Mouse (Mus musculus) cerebellum, adult 18-20 months (tissue): ENCODE measurements at regions not wholly inside any gene's neighbourhood (a gene's known extent, or its start where the extent isn't known, plus 50 kb on each side); places are given as distances from the start of the nearest gene placed in this dataset.

ENCODE experiments used
- DNase-seq, 2 experiments: peaks; one replicate each; pipeline ENCODE4 v3.0.0; 2021

DNA sequence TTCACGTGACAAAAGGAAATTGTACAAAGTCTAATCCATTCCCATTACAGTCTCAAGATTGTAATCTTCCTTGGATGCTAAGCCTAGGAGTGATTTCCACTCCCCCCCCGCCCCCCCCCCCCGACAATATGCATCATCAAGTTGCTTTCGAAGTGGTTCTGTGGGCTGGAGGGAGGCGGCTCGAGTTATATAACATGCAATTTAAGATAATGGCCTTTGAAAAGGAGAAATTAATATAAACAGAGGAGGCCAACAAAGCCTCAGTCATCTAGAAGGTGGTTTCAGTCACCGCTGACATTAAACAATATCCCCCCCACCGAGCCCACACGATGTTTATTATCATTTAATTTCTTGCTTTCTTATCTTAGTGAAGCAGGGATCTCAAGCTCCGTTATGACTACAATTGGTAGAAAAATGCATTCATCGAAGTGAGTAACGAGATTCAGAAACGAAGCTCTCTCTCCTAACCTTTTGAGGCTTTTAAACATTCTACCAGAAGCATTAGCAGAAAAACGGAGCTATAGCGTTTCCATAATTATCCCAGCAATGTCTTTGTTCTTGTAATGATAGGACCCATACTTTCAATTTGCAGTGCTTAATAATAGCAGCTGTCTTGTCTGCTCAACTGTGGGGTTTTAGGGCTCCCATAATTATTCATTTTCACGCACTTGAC, 339.1 kb downstream of the Btg1 start:
- peak in 1 of 2 experiments; percentile 40 for DNase-seq

DNA sequence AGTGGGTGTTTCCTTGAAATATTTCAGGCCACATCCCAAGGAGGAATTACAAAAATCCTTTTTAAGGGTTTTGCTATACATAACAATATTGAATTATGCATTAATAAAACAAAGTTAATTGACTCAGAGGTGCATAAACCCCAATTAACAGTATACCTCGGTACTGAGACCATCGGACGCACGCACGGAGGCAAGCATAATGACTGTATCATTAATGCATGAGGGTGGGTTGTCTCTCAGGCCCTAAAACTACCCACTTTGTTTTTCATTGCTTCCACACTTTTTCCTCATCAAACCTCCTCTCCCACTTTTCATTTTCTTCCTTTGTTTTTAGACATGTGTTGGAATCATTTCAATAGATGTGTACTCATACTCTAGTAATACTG, 339.6 kb downstream of the Btg1 start:
- no peak for DNase-seq

DNA sequence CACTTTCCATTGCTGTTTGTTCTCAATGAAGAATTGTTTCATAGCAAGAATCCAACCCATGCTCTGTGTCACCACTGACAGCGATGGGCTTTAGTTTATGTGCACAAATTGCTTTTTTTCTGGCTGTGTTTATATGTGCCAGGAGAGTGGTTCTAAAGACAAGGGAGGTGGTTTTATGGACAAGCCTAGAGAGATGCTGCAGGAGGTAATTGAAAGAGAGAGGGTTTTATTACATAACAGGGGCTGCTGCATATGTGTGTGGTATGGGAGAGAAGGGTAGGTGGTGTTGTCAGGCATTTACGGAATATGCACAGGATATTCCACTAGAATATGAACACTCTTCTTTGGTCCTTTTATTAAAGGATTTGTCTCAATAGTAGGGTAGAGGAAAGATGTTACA, 340.2 kb downstream of the Btg1 start:
- no peak for DNase-seq

DNA sequence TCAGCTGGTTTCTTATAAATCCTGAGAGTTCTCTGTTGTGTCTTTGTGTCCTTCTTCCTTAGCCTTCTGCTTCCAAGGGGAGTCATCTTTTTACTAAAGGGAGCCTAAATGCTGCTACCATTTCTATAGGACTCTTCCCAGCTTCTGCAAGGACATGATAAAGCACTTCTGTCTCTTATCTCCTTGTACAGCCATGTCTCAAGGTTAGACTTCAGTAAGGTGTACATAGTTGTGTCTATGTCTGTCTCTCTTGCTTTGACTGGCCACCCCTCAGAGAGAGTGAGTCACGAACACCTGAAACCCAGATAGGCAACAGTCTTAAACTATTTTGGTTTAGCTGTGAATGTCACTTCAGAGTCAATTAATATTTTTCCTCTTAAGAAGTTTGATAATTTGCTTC, 353.0 kb downstream of the Btg1 start:
- no peak for DNase-seq

DNA sequence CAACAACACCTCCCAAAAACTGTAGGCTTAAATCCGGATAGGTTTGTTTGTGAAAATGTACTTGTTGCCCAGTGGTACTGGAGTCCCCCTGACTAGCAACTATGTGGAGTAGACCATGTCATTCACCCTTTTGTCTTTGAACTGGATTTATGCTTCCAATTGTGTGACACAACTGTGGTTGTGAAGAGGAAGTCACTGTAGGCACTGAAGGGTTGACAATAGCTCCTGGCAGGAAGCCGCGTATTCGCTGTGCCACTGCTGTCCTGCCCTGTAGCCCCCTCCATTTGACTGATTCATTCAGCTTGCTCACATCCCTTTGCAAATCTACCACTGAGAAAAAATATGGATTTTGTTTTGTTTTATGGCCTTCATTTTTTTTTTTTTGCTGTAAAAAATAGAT, 353.9 kb downstream of the Btg1 start:
- DNase-seq = no peak

DNA sequence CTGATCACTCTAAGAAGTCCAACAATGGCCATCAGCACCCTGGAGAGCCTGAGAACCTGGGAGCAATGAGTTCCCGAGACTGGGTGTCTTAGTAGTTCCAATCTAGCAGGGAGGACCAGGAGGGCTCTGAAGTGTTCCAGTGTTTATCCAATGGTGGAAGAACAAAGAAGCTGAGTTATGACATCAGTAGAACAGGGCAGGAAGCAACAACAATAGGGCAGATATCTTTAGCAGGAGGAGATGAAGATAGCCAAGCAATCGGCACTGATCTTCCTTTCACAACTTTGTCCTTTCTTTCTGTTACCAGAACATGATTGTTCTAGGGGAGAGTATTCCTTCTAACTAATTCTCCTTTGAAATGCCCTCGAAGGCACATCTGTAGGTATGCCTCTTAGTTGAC, 355.0 kb downstream of the Btg1 start:
- DNase-seq = no peak

DNA sequence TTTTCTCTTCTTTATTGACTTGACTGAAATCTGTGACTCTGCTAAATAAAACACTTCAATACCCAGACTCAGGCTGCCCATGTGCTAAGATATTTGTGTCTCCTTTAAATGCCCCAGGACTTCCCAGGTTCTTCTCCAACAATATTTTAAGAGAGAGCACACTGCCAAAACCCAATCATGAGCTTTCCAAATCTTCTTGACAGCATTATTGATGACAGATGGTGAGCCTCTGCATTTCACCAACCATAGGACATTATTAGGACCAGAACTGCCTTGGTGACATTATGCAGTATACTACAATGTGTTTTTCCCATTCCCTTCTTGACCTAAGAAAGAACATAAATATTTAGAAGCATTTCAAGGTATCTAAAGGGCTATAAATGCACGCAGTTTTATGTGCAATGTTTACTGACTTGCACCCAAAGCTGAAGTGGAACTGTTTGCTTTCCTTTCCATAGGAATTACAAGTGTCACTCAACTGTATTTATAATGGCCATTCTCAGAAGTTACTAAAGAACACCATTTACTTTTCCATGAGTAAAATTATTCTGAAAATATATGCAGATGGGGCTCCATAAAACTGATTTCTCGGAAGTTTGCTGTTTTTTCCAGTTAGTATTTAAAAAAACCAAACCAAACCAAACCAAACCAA, 357.6 kb downstream of the Btg1 start:
- peak; percentile 22 to 24 for DNase-seq

DNA sequence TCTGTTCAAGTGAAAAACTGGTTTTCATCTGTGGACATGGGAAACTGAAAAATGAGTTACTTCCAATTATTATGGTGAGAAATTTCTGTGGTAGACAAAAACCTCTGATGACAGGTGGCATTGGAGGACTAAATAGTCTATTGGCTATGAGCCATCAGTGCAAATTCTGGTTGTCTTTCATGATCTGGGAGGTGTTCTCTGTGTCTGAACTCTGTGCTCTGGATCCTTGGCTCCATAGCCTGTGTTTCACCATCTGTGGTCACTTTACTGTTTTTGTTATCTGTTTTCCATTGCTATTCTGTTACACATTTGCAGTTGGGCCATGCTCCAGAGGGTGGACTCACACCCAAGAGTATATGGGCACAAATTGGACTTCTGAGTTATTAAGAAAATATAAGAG, 359.9 kb downstream of the Btg1 start:
- peak; percentile 22 to 28 for DNase-seq

DNA sequence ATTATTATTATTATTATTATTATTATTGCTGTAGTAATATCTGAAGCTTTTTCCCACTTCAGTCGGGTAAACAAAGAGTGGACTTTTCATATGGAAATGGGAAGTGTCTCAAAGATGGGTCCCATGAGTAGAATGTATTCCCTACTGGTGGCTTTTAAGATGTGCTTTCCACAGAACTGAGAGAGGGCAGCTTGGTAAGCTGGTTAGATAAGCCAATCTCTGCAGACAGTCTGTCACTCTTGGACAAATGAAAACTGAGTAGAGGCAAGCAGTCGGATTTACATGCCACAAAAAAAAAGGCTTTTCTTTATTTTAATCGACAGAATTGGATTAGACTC, 363.7 kb downstream of the Btg1 start:
- no peak for DNase-seq

DNA sequence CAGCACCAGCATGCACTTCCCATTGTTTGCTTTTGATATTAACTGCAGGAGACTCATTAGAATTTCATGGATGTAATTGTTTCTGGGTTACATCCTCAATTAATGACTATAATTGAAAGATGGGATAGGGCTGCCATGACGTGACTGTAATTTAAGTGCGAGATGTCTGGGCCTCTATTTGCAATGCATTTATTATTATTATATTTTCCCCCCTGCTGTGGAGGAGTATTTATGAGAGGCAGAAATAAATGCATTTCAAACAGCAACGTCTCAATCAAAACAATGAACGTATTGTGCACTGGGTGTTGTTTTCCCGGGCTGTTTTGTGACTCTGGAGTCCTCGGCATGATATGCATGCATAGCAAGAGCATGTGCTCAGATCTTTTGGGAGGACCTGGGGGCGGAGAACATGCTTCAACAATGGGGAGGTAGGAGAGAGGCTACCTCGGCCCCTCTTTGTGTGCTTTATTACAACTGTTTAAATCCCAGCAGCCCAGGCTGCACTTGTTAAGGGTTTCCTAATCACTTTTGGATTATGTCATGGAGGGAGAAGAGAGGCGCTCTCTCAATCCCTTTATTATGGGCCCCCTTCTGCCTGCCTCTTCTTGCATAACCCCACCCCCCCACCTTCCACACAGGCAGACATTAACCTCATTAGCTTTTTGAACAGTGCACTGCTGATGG, 364.2 kb downstream of the Btg1 start:
- DNase-seq = no peak

DNA sequence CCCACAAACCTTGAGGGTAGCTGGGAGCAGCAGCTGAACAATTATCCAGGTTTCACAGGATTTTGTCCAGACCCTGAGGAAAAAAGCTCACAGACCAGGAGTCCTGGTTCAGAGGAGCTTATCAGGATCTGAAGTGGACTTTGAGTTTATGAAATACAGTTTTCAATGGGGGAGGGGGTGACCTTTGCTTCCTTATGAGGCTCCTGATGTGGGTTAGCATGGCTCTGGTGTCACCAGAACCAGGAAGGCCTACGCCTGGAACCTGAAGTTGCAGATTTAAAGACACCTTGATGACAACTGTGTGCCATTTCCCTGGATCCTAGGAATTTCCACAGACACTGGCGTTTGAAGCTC, 364.7 kb downstream of the Btg1 start:
- no peak for DNase-seq

DNA sequence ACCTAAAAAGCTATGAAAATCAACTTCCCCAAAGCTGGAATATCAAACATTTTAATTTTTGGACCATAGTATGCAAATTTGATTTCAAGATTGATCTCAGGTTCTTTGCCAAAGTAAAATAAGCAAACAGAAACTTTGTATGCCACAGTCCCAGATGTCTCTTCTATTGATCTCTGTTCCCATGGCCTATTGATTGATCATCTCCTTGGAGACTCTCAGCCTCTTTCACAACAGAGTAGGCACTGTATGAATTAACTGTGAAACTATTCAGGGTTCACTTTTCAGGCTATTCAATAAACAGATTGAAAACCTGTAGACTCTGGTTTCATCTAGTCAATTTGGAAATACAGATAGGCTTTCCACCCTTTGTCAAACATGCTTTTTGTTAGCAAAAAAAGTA, 384.1 kb downstream of the Btg1 start:
- no peak for DNase-seq

DNA sequence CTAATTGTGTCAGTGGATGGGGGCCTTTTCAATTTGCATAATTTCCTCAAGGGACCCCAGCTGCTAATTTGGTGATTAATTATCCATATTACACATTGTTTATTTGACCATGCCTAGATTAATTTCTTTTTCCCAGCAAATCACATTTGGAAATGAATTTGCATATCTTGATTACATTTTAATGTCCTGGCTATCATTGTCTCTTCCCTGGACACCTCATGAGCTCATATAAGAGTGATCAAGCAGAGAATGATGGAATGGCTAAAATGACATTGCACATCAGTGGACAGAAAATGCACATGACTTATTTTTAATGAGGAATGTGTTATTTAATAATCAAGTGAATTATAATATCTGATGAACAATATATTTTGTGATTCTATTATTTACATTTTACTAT, 392.1 kb downstream of the Btg1 start:
- DNase-seq = no peak

DNA sequence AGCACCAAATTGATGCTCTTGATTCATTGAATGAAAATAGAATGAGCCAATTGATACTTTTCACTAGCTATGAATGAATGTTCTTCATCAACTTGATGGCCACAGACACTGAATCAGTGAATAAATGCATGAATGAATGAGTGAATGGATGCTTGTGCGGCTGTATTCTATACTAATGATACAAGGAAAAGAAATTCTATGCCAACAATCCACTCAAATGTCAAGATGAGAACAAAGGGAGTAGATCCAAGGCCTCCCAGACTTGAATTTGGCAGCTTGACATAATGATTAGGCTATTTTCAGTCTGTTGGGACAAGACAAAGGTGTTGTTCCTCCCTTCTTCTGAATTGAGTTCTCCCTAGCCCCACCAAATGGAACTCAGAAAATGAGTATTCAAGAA, 393.1 kb downstream of the Btg1 start:
- DNase-seq = no peak

DNA sequence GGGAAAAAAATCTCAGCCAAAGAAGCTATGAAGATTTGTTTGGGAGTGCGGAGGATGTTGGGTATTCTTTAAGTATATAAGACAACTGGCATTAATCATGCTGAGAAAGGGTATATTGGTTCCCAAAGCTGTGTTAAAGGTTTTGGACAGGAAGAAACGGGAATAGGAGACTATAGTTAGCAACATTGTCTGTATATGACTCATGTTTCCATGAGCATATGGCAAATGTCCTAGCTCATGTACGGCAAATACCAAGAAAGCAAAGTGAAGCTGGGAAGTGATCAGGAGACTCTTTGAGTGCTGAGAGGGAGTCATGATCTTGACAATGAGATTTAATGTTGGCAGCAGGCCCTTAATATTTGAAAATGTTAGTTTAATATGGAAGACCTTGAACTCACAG, 401.8 kb downstream of the Btg1 start:
- no peak for DNase-seq

DNA sequence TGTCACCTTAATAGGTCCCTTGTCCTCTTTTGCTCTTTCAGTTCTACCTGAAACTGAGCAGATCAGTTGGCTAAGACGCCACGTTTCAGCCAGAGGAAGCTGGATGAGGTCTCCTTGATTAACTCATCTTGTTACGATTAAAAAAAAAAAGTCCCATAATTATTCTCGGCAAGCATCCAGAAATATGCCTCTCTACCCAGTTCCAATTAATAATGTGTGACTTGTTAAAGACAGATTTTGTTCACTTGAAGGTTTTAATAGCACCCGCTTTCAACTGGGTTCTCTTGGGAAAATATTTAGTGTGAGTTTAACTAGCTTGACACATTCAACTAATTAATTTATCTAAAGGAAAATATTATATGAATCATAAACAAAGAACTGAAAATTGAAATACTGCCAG, 412.0 kb downstream of the Btg1 start:
- no peak for DNase-seq

DNA sequence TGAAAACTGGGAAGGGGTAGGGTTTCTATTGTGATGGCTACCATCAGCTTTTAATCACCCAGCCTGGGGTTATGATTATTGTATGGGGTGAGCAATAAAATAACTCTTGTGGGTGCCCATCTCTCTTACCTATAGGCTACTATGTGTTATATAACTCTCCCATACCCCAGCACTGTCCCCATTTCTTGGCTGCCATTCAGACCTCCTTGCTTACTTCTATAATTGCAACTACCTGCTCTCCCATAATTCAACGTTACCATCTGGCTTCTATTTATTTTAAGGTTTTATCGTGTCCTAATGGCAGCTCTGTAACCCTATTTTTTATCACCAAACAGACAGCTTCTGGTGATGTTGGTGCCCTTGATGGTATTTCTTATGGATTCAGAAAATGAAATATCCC, 414.2 kb downstream of the Btg1 start:
- DNase-seq = peak; percentile 29 to 36

DNA sequence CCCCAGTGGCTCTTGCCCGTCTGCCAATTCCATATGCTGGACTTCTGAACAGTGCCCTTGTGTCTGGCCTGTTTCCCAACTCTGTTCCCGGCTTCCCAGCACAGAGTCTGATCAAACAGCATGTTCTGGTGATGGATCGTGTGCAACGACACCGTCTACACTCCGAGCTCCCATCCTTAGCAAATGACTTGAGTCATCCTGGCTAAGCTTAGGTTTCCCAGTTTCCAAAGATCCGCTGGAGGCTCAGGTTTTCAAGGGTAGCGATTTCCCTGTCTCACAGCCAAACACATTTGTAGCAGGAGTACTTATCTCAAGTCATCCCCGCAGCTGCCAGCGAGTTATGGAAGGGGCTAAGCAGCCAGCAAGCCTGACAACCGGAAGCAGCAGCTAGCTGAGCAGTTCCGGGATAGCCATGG, 418.6 kb downstream of the Btg1 start:
- peak; percentile 57 to 61 for DNase-seq

DNA sequence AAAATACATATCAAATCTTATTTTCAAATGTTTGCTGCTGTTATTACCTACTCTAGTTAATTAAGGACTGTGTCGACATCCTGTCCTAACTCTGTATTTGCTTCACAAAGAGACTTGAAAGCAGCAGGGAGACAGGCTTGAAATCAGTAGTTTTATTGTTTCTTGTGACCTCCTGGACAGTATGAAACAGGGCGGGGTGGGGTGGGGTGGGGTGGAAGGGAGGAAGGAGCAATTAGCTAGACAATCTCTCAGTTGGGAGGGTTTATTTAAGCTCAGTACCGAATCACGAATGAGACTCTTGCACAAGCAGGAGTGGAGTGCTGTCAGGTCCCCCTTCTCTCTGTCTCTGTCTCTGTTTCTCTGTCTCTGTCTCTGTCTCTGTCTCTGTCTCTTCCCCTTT, 421.2 kb downstream of the Btg1 start:
- no peak for DNase-seq

DNA sequence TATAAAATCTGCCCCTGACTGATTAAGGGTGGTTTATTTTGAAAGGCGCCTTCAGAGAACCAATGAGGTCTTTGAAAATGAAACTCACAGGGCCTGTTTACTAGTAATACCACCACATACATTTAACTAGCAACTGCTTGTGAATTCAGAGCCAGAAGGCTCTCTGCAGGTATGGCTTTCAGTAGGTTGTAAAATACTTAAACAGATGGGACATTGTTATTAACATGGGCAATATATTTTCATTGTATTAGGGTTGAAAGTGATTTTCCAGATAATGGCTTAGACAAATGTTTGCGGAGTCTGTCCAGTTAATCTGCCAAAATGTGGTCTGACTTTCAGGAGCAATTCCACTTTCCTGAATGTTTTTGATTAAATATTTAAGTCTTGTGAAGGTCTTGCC, 430.8 kb downstream of the Btg1 start:
- DNase-seq = no peak

DNA sequence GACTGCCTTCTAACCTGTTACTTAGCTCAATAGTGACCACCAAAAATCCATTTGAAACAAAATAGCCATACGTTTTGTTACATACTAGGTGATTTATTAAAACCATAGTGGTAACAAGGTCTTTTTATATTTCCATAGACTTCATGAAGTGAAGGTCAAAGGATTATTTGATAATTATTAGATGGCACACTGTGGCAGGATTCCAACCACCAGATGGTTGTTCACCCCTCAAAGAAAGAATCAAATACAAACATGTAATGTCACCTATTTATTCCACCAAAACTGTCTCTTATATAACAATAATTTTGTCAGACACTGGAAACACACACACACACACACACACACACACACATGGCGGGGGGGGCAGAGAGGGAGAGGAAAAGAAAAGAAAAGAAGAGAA, 431.2 kb downstream of the Btg1 start:
- peak in 1 of 2 experiments; percentile 38 for DNase-seq

DNA sequence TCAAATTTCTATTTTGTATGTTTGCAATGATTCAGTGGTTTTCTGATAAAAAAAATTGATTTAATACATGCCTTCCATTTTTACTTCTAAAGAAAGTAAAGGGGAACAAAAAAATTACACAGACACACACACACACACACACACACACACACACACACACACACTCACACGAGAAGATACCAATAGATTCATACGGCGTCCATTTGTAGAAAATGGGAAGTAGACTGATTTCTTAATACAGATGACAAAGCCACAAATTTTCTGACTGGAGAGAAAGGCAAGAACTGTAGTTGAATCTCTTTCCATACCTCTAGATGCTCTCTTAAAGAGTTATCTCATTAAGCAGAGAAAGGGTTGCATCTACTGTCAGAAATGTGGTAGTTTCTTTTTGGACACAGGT, 424.9 kb upstream of the Dcn start:
- no peak for DNase-seq

DNA sequence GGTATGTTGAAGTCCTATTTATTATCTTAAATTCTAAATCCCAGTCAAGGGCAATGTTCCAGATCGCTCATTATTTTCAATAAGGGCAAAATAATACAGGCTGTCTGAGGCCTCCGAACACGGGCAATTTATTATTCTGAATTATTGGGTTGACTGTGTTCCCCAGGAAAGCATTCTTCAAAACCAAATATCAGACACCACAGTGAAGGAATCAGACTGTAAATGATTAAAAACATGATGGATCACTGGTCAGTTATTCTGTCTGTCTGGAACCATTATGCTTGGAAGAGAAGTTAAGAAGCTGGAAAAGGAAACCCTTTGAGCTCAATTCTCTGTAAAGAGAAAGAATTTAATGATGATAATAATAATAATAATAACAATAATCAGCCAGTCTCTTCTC, 417.4 kb upstream of the Dcn start:
- DNase-seq = no peak

DNA sequence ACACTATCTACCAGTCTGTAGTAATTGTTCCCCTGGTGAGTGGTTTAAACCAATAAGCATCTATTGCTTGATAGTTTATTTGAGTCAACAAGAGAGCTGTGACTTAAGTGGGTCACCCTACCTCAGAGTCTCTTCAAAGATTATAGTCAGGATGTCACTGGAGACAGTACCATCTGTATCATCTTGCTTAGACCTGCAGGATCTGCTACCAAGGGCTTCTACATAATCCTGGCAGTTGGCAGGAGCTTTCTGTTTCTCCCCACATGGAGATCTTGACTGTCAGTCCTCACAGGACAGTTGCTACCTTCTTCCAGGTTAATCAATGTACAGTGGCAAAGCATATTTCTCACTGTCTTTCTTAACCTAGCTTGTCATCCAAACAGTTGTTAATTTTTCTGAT, 414.9 kb upstream of the Dcn start:
- peak; percentile 40 to 69 for DNase-seq

DNA sequence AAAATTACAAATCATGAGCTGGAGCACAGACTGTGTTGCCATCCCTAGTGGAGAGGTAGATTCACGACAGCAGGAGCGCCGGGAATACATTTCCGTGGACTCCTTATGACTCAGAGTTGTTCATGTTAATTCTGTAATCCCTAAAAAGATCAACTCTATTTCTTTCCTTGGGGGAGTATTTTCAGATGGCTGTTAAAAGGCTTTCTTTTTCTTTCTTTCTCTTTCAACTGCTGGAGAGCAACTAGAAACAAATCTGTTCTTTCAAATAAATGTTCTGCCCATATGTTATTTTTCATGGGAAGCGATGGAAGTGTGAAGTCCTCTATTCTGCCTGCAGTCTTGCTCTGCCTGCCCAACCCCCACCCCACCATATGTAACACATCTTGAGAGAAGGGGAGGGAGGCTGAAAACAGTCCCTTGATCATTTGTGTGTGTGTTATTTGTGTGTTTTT, 401.4 kb upstream of the Dcn start:
- no peak for DNase-seq
